8 mouse cellular contexts compared by ENCODE assay signal in genomic region chr17:80480855-80481224, GRCm38 (mm10). TPM values are rescaled to one million over a fixed set of nuclear protein-coding genes. Genes with fewer than 3 reads are reported as not detected.
DNase-seq lines count a peak whose midpoint lies in the region; ATAC-seq and TF ChIP-seq lines count a peak whose summit lies in the region.

No protein-coding gene starts in this region.

- 57% methylated on average over 7 of the region's 7 CpGs for WGBS in spleen, adult 2 months
- 54% methylated on average over 7 of the region's 7 CpGs for WGBS in liver, embryonic 11.5 days
- WGBS in stomach, postnatal 0 days = 29% methylated on average over 7 of the region's 7 CpGs

- no peaks in the 10 kb centered on the region; the same call in 1 of the 2 replicates for H3K36me3 ChIP-seq in erythroblast, embryonic 14.5 days (ENCODE audit: control insufficient read depth)
- H3K36me3 ChIP-seq in spleen, adult 2 months (ENCODE audit: control insufficient read depth, insufficient read depth, low read length) = no peaks in the 10 kb centered on the region
- H3K36me3 ChIP-seq in liver, embryonic 11.5 days (ENCODE audit: control insufficient read depth, insufficient read depth, low read length) = no peaks in the 10 kb centered on the region
- no peaks in the 10 kb centered on the region for H3K36me3 ChIP-seq in stomach, postnatal 0 days (ENCODE audit: control insufficient read depth, insufficient read depth, low read length)

- peak overlapping the region; percentile 83 for H3K4me3 ChIP-seq in erythroblast, embryonic 14.5 days (replicated peaks)
- H3K4me3 ChIP-seq in spleen, adult 2 months (ENCODE audit: extremely low read depth, insufficient read depth, insufficient read length) = peak overlapping the region; percentile 88; the same call in 1 of the 2 replicates
- peak overlapping the region; percentile 78 for H3K4me3 ChIP-seq in liver, embryonic 11.5 days (ENCODE audit: low read depth, low read length)
- H3K4me3 ChIP-seq in stomach, postnatal 0 days (ENCODE audit: low read depth, low read length) = peak overlapping the region; percentile 86

- no peak for TF ChIP-seq EP300 in stomach, postnatal 0 days (optimal IDR thresholded peaks at IDR 0.05)

- no peak for DNase-seq in spleen, adult 2 months (ENCODE audit: low read depth in 1 of 2, low spot score in 2 of 2)
- no peak for DNase-seq in spleen, adult 18-20 months
- DNase-seq in liver, embryonic 11.5 days (ENCODE audit: low spot score) = no peak
- no peak for DNase-seq in stomach, postnatal 0 days (ENCODE audit: low spot score)
- DNase-seq in adrenal gland, adult 18-20 months (ENCODE audit: low spot score in 2 of 2) = no peak
- no peak for DNase-seq in gastrocnemius, postnatal 25 days

- H3K27me3 ChIP-seq in erythroblast, embryonic 14.5 days (ENCODE audit: control insufficient read depth) = no peaks in the 10 kb centered on the region
- H3K27me3 ChIP-seq in spleen, adult 2 months (ENCODE audit: control insufficient read depth, insufficient read depth, low read length) = no peaks in the 10 kb centered on the region
- no peaks in the 10 kb centered on the region for H3K27me3 ChIP-seq in liver, embryonic 11.5 days (replicated peaks; ENCODE audit: control insufficient read depth, insufficient read depth, low read length)
- no peaks in the 10 kb centered on the region for H3K27me3 ChIP-seq in stomach, postnatal 0 days (ENCODE audit: control insufficient read depth, insufficient read depth, low read length)

- peaks cover 62% of the 10 kb centered on the region for H3K4me1 ChIP-seq in erythroblast, embryonic 14.5 days (ENCODE audit: control insufficient read depth)
- peaks cover 7% of the 10 kb centered on the region for H3K4me1 ChIP-seq in spleen, adult 2 months (ENCODE audit: control insufficient read depth, insufficient read depth, insufficient read length)
- peaks cover 22% of the 10 kb centered on the region for H3K4me1 ChIP-seq in liver, embryonic 11.5 days (replicated peaks; ENCODE audit: control insufficient read depth, insufficient read depth, low read length)
- H3K4me1 ChIP-seq in stomach, postnatal 0 days (replicated peaks; ENCODE audit: control insufficient read depth, insufficient read depth) = no peaks in the 10 kb centered on the region

- TF ChIP-seq CTCF in spleen, adult 2 months (IDR thresholded peaks at IDR 0.05; ENCODE audit: extremely low read depth, insufficient read depth, insufficient read length, insufficient replicate concordance) = no peak
- no peak for TF ChIP-seq CTCF in stomach, postnatal 0 days (IDR thresholded peaks at IDR 0.05; ENCODE audit: low read depth)

- H3K9me3 ChIP-seq in erythroblast, embryonic 14.5 days (ENCODE audit: control insufficient read depth, low read length) = no peaks in the 10 kb centered on the region
- no peaks in the 10 kb centered on the region for H3K9me3 ChIP-seq in liver, embryonic 11.5 days (ENCODE audit: control insufficient read depth, low read length)
- no peaks in the 10 kb centered on the region for H3K9me3 ChIP-seq in stomach, postnatal 0 days (ENCODE audit: control insufficient read depth, low read length)

- H3K4me2 ChIP-seq in liver, embryonic 11.5 days = peak overlapping the region; percentile 72
- H3K4me2 ChIP-seq in stomach, postnatal 0 days (replicated peaks; ENCODE audit: low read depth) = peak overlapping the region; percentile 76

- no peak for ATAC-seq in erythroblast, adult 5-6 weeks (replicated peaks; ENCODE audit: low FRiP score, poor library complexity, severe bottlenecking)
- no peak for ATAC-seq in liver, embryonic 11.5 days (replicated peaks; ENCODE audit: low FRiP score)
- ATAC-seq in stomach, postnatal 0 days (ENCODE audit: low FRiP score, low TSS enrichment) = no peak

- no peak for TF ChIP-seq POLR2A in spleen, adult 2 months (IDR thresholded peaks at IDR 0.05; ENCODE audit: low read depth, low read length)

- H3K27ac ChIP-seq in spleen, adult 2 months (ENCODE audit: insufficient read depth, low read length) = no peak overlapping the region
- peak overlapping the region; percentile 89; the same call in 1 of the 2 replicates for H3K27ac ChIP-seq in liver, embryonic 11.5 days (ENCODE audit: low read depth, low read length)
- peak overlapping the region; percentile 96; the same call in 1 of the 2 replicates for H3K27ac ChIP-seq in stomach, postnatal 0 days (replicated peaks)

- H3K9ac ChIP-seq in liver, embryonic 11.5 days (ENCODE audit: low read depth, low read length) = peak overlapping the region; percentile 85; the same call in 1 of the 2 replicates
- peak overlapping the region; percentile 92 for H3K9ac ChIP-seq in stomach, postnatal 0 days (ENCODE audit: low read length)

RNA-seq across cellular contexts. Expression of gene Sos1, which starts 0.6 kb away (rescaled TPM):
- polyA plus RNA-seq in erythroblast, embryonic 14.5 days (2012) = 0.04 and 0.06 TPM in 2 replicates
- total RNA-seq in erythroblast, adult 5-6 weeks (2015; ENCODE audit: low replicate concordance) = 6.5 and 10.7 TPM in 2 replicates
- total RNA-seq in erythroblast, adult 5-6 weeks (2017; ENCODE audit: low replicate concordance) = 3.9 and 4.1 TPM in 2 replicates
- polyA plus RNA-seq in spleen, adult 2 months (2012; rRNA removed) = 2.5 and 2.7 TPM in 2 replicates
- 4.5 and 4.7 TPM in 2 replicates for polyA plus RNA-seq in liver, embryonic 11.5 days (2014; fragmentation: Nextera tagmentation; extraction: Ambion mirVana)
- 2.2 TPM in 2 replicates for polyA plus RNA-seq in stomach, postnatal 0 days (2015; fragmentation: Nextera tagmentation; extraction: Ambion mirVana)
- 10 to 100 TPM; 21.8 to 27.2 TPM for total RNA-seq in adrenal gland, adult 18-20 months (2021)
- total RNA-seq in gastrocnemius, postnatal 25 days (2021) = 10 to 100 TPM; 12.8 to 14.7 TPM
